Mouse (Mus musculus) monocyte, adult 2 months (primary cell): ENCODE data around the gene Nap1l4.

Source experiments
- DNase-seq, 2 experiments: peaks; one replicate each; pipeline ENCODE4 v3.0.0; 2022; ENCODE audit warnings: low spot score in 2 of 2, low read depth in 1 of 2

The Nap1l4 gene

GRCm38 (mm10) chr7:143519333-143519732 lies 29.6 kb downstream of the Nap1l4 start:
- DNase-seq = no peak

GRCm38 (mm10) chr7:143514416-143514768 lies 34.5 kb downstream of the Nap1l4 start:
- no peak for DNase-seq

DNA sequence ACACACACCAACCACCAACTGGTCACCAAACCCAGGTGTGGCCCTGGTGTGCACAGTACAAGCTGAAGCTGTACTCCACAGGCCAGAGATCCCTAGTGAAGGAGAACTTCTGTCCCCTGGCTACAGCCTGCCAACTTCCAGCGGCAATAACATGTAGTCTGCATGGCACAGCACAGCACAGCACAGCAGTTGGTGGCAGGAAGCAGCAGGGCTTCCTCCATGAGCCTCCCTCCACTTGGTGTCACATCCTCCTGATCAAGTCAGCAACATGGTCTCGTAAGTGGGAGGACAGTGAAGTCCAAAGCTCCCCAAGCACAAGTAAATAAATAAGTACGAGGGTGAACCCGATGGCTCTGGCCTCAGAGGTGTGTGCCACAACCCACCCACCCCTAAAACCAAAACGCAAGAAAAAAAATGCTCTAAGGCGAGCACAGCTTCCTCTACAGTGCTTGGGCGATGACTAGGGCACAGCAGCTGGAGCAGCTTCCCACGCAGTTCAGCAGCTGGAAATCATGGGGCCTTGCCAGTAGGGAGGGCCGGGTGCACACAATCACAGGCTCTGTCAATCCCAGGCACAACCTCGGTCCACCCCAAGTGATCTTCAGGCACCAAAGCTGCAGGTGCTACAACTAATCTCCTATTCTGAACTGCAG lies 35.0 kb downstream of the Nap1l4 start:
- DNase-seq = no peak

GRCm38 (mm10) chr7:143511335-143511712 lies 37.6 kb downstream of the Nap1l4 start:
- no peak for DNase-seq

GRCm38 (mm10) chr7:143510593-143511334 lies 38.1 kb downstream of the Nap1l4 start:
- no peak for DNase-seq

DNA sequence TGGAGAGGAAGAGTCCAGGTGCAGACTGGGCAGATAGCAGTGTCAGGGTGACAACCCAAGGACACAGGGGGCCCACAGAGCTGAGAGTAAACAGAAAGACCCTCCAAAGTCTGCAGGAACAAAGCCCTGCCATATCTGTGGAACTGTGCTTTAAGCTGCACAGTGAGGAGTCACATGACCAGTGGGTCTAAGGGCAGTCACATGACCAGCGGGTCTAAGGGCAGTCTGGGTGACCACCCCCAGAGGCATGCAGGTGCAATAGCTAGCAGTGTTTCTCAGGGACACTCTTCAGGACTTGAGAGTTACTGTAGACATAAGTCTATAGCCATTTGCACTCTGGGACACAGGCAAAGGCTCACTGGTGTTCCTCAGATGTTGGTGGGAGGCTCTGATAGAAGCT lies 39.3 kb downstream of the Nap1l4 start:
- no peak for DNase-seq

DNA sequence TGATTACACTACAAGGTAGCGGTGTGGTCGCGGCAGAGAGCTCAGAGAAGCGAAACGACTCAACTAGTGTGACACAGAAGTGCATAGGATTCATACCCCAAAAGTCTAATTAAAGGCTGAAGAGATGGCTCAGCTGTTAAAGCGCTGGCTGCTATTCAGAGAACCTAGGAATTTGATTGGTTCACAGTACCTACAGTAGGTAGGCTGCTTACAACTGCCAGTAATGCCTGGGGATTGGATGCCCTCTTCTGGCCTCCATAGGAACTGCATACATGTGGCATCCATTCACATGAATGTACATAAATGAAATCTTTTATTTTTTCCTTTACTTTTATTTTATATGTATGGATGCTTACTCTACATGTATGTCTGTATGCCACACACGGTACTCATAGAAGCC lies 42.2 kb downstream of the Nap1l4 start:
- no peak for DNase-seq

- no peak for DNase-seq
Observed at GRCm38 (mm10) chr7:143506271-143506670, 42.6 kb downstream of the Nap1l4 start.

DNA sequence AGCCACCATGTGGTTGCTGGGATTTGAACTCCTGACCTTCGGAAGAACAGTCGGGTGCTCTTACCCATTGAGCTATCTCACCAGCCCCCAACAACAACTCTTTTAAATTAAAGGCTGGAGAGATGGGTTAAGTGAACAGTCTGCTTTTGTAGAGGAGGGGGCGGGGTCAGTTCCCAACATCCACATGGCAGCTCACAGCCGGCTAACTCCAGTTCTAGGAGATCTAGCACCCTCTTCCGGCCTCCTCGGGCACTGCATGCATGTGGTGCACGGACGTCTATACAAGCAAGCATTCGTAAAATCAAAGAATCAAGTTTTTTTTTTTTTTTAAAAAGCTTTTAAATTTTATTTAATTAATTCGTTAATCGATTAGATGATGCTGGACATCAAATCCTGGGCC lies 43.1 kb downstream of the Nap1l4 start:
- peak; percentile 36 to 60 for DNase-seq

DNA sequence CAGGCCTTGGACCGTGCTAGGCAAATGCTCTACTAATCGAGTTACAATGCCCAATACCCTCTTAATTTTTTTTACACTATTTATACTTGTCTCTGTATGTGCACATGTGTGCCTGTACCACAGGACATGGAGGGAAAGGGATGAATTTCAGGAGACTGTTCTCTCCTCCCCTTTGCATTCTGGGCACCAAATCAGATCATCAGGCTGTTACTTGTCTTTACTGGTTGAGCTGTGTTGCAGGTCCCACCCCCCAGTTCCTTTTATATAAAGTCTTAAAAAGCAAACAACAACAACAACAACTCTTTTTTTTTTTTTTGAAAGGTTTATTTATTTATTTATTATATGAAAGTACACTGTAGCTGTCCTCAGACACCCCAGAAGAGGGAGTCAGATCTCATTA lies 43.5 kb downstream of the Nap1l4 start:
- DNase-seq = no peak

GRCm38 (mm10) chr7:143503926-143504325 lies 45.0 kb downstream of the Nap1l4 start:
- no peak for DNase-seq

GRCm38 (mm10) chr7:143502418-143503200 lies 46.3 kb downstream of the Nap1l4 start, which contains the start of gene Phlda2:
Gene Phlda2 (minus strand): TSS chr7:143503150.
- no peak for DNase-seq

GRCm38 (mm10) chr7:143501643-143502417 lies 47.1 kb downstream of the Nap1l4 start:
- no peak for DNase-seq

DNA sequence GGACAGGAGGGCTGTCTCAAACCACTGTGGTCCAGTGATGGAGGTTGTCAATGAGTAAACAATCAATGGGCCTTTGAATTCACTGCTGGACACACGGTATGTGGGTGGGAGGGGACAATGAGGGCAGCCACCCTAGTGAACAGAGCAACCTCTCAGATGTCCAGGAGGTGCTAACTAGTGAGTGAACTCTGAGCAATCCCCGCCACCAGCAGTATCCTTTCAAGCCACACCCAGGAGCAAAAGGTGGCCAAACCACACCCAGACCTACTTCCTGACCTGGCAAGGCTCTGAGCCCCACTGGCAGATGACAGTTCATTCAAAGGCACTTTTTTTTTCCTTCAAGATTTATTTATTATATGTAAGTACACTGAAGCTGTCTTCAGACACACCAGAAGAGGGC lies 48.0 kb downstream of the Nap1l4 start:
- DNase-seq = no peak

- DNase-seq = no peak
Observed at GRCm38 (mm10) chr7:143498584-143498983, 50.3 kb downstream of the Nap1l4 start.

DNA sequence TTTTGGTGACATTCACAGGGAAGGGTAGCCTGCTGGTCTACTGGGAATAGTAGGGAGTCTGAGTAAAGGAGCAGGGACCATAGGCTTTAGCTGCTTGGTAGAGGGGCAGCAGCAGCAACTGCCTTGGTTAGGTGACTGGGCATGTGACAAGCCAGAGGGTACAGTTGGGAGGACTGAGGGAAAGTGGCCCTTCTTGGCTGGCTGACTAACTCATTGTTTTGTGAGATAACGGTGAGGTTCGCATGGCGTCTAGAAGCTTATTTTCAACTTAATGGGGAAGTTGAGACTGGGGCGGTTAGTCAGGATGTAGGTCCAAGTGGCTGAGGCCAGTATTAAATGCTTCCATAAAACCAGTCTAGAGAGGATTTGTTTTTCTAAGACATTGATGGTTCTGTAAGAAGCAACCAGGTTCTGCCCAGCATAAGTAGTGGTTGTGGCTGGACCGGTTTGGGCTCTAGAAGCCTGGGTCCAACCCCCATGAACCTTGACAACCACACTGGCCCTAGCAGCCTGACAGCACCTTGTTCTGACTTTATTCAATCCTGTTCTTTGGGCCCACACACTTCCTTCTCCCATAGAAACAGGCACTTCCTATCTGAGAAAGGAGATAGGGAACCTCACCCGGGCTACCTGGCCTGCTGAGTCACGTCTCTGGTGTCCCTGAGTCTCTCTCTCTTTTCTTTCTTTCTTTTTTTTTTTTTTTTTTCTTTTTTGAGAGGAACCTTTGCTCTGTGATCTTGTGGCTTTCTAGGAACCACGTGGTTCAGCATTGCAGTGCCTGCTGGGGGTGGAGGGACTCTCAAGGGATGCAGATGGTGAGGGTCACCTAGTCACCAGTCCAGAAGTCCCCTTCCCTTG lies 53.6 kb downstream of the Nap1l4 start:
- DNase-seq = no peak

- DNase-seq = no peak
Observed at GRCm38 (mm10) chr7:143493616-143494126, 55.2 kb downstream of the Nap1l4 start.

DNA sequence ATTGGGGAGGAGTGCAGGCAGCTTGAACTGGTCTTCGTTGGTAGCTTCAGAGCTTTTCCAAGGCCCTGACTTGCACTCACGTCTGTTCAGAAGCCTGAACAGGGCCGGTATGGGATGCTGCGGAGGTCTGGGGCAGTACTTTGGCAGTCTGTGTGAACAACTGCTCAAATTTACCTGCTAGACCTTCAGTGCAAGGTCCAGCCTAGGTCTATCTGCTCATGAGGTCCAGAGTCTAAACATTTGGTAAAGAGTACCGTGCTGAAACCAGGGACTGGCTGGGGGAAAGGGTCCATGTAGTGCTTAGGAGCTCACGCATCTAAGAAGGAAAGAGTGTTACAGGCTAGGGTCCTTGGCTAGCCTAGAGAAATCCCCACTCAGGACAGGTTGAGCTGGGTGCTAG lies 59.2 kb downstream of the Nap1l4 start:
- no peak for DNase-seq

DNA sequence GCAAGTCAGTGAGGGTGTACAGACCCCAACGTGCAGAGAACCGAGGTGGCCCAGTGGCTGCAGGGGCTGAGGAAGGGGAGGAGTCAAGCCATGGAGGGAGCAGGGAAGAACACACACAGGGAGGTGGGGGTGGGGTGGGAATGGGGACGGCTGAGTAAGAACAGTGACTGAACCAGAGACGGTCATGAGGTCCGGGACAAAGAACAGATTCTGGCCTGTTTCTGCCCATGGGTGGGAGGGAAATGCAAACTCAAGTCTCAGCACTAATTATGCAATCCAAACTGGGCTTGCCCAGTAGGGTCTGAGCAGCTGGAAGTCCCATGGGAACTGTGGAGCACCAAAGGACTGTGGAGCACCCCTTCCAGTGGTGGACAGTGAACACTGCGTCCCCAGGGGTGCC lies 66.4 kb downstream of the Nap1l4 start:
- no peak for DNase-seq

GRCm38 (mm10) chr7:143481806-143482387 lies 67.0 kb downstream of the Nap1l4 start:
- DNase-seq = no peak
